Mouse (Mus musculus) MEL (cell line): ENCODE data around the gene Pigk. TPM values are rescaled to one million over a fixed set of nuclear protein-coding genes. Genes with fewer than 3 reads are reported as not detected.

ENCODE experiments used
- DNase-seq: peaks from one replicate; pipeline ENCODE4 v3.0.0; 2011; ENCODE audit warnings: low read depth, low spot score
- H3K27ac ChIP-seq: 2 replicates; pipeline ENCODE4 v1.5.1; 2012; ENCODE audit warnings: low read depth, mild to moderate bottlenecking, control low read depth, low read length, moderate library complexity; ENCODE audit not compliant: control insufficient read depth
- H3K27me3 ChIP-seq, 2 experiments: fragments of 150-350 bp in 1 of 2; sonication (generic) in 1 of 2; 2 replicates each; pipeline ENCODE4 v1.6.1; 2012; ENCODE audit warnings: low read length in 2 of 2, mild to moderate bottlenecking in 2 of 2, improper control_type of control experiment in 1 of 2, moderate library complexity in 1 of 2; ENCODE audit not compliant: insufficient read depth in 2 of 2, control insufficient read depth in 1 of 2
- H3K36me3 ChIP-seq, 2 experiments: 2 replicates each; pipeline ENCODE4 v1.6.1; 2012 to 2014; ENCODE audit warnings: low read length in 2 of 2, improper control_type of control experiment in 1 of 2, inconsistent platforms in 1 of 2, mild to moderate bottlenecking in 1 of 2; ENCODE audit not compliant: insufficient read depth in 2 of 2, control insufficient read depth in 1 of 2
- H3K4me1 ChIP-seq, 2 experiments: fragments of 150-350 bp in 1 of 2; sonication (generic) in 1 of 2; 2 replicates each; pipeline ENCODE4 v1.6.1; 2012; ENCODE audit warnings: low read length in 2 of 2, improper control_type of control experiment in 1 of 2, mild to moderate bottlenecking in 1 of 2; ENCODE audit not compliant: insufficient read depth in 2 of 2, control insufficient read depth in 1 of 2
- H3K4me3 ChIP-seq, 2 experiments: fragments of 150-350 bp in 1 of 2; sonication (generic) in 1 of 2; 2 replicates each; pipeline ENCODE4 v1.5.1; 2012; ENCODE audit warnings: low read depth in 2 of 2, low read length in 2 of 2, mild to moderate bottlenecking in 2 of 2, moderate library complexity in 2 of 2, control low read depth in 1 of 2, improper control_type of control experiment in 1 of 2; ENCODE audit not compliant: control insufficient read depth in 1 of 2, insufficient read depth in 1 of 2
- H3K79me2 ChIP-seq: 2 replicates; pipeline ENCODE4 v1.6.1; 2012; ENCODE audit warnings: mild to moderate bottlenecking, low read length, moderate library complexity; ENCODE audit not compliant: control insufficient read depth, poor library complexity, insufficient read depth
- H3K9ac ChIP-seq: 2 replicates; pipeline ENCODE4 v1.6.1; 2012; ENCODE audit warnings: low read depth, mild to moderate bottlenecking, control low read depth, low read length, moderate library complexity; ENCODE audit not compliant: control insufficient read depth, poor library complexity, severe bottlenecking
- H3K9me3 ChIP-seq: fragments of 150-350 bp; sonication (generic); replicated peaks from 2 replicates; pipeline ENCODE4 v1.6.1; 2012; ENCODE audit warnings: mild to moderate bottlenecking, low read length, improper control_type of control experiment, moderate library complexity; ENCODE audit not compliant: insufficient read depth
- BHLHE40 ChIP-seq: IDR thresholded peaks from 2 replicates; pipeline ENCODE4 v1.6.1; 2012; ENCODE audit warnings: low read depth, mild to moderate bottlenecking, inconsistent platforms, low read length, improper control_type of control experiment, borderline replicate concordance
- CHD1 ChIP-seq: IDR thresholded peaks from 2 replicates; pipeline ENCODE4 v1.6.1; 2012; ENCODE audit warnings: low read depth, mild to moderate bottlenecking, inconsistent platforms, low read length, improper control_type of control experiment
- CHD2 ChIP-seq: IDR thresholded peaks from 2 replicates; pipeline ENCODE4 v1.6.1; 2011; ENCODE audit warnings: low read length, improper control_type of control experiment
- GABPA ChIP-seq: IDR thresholded peaks from 2 replicates; pipeline ENCODE4 v1.6.1; 2012; ENCODE audit warnings: low read depth, mild to moderate bottlenecking, inconsistent platforms, low read length, improper control_type of control experiment, moderate library complexity
- HCFC1 ChIP-seq: IDR thresholded peaks from 2 replicates; pipeline ENCODE4 v1.6.1; 2012; ENCODE audit warnings: low read depth, mild to moderate bottlenecking, inconsistent platforms, low read length, improper control_type of control experiment, moderate library complexity
- JUND ChIP-seq: IDR thresholded peaks from 2 replicates; pipeline ENCODE4 v1.6.1; 2011; ENCODE audit warnings: low read depth, mild to moderate bottlenecking, improper control_type of control experiment, low read length
- MAFK ChIP-seq: IDR thresholded peaks from 2 replicates; pipeline ENCODE4 v1.6.1; 2011; ENCODE audit warnings: low read depth, mild to moderate bottlenecking, low read length, improper control_type of control experiment, borderline replicate concordance
- MAX ChIP-seq: IDR thresholded peaks from 2 replicates; pipeline ENCODE4 v1.6.1; 2011; ENCODE audit warnings: low read length, improper control_type of control experiment
- MEF2A ChIP-seq: IDR thresholded peaks from 2 replicates; pipeline ENCODE4 v1.6.1; 2014; ENCODE audit warnings: low read depth, mild to moderate bottlenecking, inconsistent platforms, low read length, improper control_type of control experiment; ENCODE audit not compliant: poor library complexity, insufficient replicate concordance, severe bottlenecking; ENCODE audit errors: extremely low read depth
- MYC ChIP-seq: IDR thresholded peaks from 2 replicates; pipeline ENCODE4 v1.6.1; 2011; ENCODE audit warnings: low read depth, mild to moderate bottlenecking, low read length, improper control_type of control experiment, moderate library complexity
- NRF1 ChIP-seq: IDR thresholded peaks from 2 replicates; pipeline ENCODE4 v1.6.1; 2014; ENCODE audit warnings: low read depth, mild to moderate bottlenecking, inconsistent platforms, low read length, improper control_type of control experiment, moderate library complexity; ENCODE audit not compliant: poor library complexity, insufficient read depth, severe bottlenecking
- POLR2AphosphoS5 ChIP-seq: IDR thresholded peaks from 2 replicates; pipeline ENCODE4 v1.6.1; 2012; ENCODE audit warnings: low read depth, borderline replicate concordance, mild to moderate bottlenecking, inconsistent platforms, low read length, moderate library complexity, mixed read lengths
- TBP ChIP-seq: IDR thresholded peaks from 2 replicates; pipeline ENCODE4 v1.8.0; 2011; ENCODE audit warnings: low read depth, low read length, improper control_type of control experiment
- USF1 ChIP-seq: IDR thresholded peaks from 2 replicates; pipeline ENCODE4 v1.6.1; 2014; ENCODE audit warnings: low read depth, mild to moderate bottlenecking, inconsistent platforms, low read length, improper control_type of control experiment, moderate library complexity
- ZMIZ1 ChIP-seq: IDR thresholded peaks from 2 replicates; pipeline ENCODE4 v1.6.1; 2012; ENCODE audit warnings: low read depth, mild to moderate bottlenecking, inconsistent platforms, low read length, improper control_type of control experiment, moderate library complexity
- ZNF384 ChIP-seq: IDR thresholded peaks from 2 replicates; pipeline ENCODE4 v1.6.1; 2012; ENCODE audit warnings: low read depth, mild to moderate bottlenecking, inconsistent platforms, low read length, improper control_type of control experiment
- polyA plus RNA-seq, 2 experiments: library from polyadenylated mRNA; stranded (reverse) in 1 of 2; unstranded in 1 of 2; fragments of >175 nt in 1 of 2; fragments of >200 nt in 1 of 2; gene quantifications; 2 replicates each; pipeline versions ENCODE4 v1.2.1 to v1.2.4; 2012; ENCODE audit warnings: low replicate concordance in 2 of 2, low read depth in 1 of 2; ENCODE audit not compliant: insufficient read length in 2 of 2, insufficient read depth in 1 of 2, missing spikeins in 1 of 2
- total RNA-seq: library from RNA; depleted of rRNA; stranded (reverse); fragments of 300-350 nt; gene quantifications from 2 replicates; pipeline ENCODE4 v1.2.3, GENCODE M21; 2012

Gene Pigk
- total and polyA plus RNA-seq, 3 experiments: 14.6 to 17.8 TPM; not detected in 1

DNA sequence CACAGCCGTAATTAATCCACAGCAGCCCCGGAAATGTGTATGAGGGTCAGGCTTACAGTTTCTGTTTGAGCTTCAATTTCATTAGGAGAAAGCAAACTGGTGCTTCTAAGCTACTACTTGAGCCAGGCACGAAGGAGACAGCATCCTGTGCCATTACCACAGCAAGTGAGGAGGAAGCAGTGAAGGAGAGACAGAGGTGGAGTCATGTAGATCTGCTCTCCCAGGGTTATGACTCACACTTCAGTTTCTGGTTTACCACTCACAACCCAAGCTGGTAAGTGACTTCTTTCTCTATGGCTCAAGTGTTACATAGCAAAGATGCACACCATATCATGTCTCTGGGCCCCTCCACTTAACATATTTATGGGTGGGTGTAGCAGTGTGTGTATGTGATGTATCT, 206.5 kb downstream of the Pigk start:
- Histone ChIP-seq H3K36me3 (peaks cover 0 to 4% of the 10 kb centered on the region in 2 experiments; a peak in 2 of 4 replicates), H3K27ac (no peak overlapping the region), H3K4me3 (no peak overlapping the region), H3K79me2 (no peaks in the 10 kb centered on the region), H3K9me3 (no peaks in the 10 kb centered on the region), H3K9ac (no peak overlapping the region), H3K27me3 (no peaks in the 10 kb centered on the region; a peak in 1 of 4 replicates), H3K4me1 (peaks cover 0 to 15% of the 10 kb centered on the region in 2 experiments; a peak in 3 of 4 replicates)
- peak; percentile 65; the same call in 1 of the 2 replicates for TF ChIP-seq JUND
- TF ChIP-seq CHD2: no peak
- TF ChIP-seq USF1: no peak
- peak; percentile 60 for TF ChIP-seq TBP
- DNase-seq: peak; percentile 75

DNA sequence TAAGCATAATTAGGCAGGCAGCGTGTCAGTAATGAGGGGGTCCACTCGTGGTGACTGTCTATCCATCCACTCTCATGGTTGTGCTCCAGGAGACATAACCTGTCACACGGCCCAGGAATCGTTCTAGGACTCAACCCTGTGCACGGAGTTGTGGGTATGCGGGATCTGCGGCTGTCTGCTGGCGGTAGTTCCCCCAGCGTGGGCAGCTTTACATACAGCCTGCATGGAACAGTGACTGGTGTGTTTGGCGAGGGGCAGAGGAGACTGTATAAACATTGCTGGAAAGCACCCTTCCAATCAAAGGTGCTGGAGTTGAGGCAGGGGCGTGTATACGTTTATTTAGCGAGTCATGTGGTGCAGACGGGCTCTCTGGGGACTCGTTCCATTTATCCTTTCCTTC, 209.6 kb downstream of the Pigk start:
- Histone ChIP-seq H3K27me3 (no peaks in the 10 kb centered on the region; a peak in 1 of 4 replicates), H3K36me3 (peaks cover 0 to 26% of the 10 kb centered on the region in 2 experiments; a peak in 2 of 4 replicates), H3K4me1 (peaks cover 0 to 31% of the 10 kb centered on the region in 2 experiments; a peak in 3 of 4 replicates), H3K79me2 (no peaks in the 10 kb centered on the region), H3K9ac (no peak overlapping the region), H3K27ac (no peak overlapping the region), H3K9me3 (no peaks in the 10 kb centered on the region), H3K4me3 (no peak overlapping the region)
- TF ChIP-seq HCFC1: no peak
- no peak for TF ChIP-seq MAFK
- TF ChIP-seq ZMIZ1: no peak
- no peak for TF ChIP-seq GABPA
- no peak for TF ChIP-seq TBP
- TF ChIP-seq POLR2AphosphoS5: no peak
- no peak for TF ChIP-seq MYC
- TF ChIP-seq CHD1: no peak
- TF ChIP-seq NRF1: no peak
- no peak for TF ChIP-seq BHLHE40
- no peak for TF ChIP-seq MEF2A
- no peak for TF ChIP-seq ZNF384
- no peak for TF ChIP-seq MAX
- TF ChIP-seq JUND: no peak
- TF ChIP-seq CHD2: no peak
- DNase-seq: no peak
